Mouse (Mus musculus): ENCODE data around the gene Xpr1. TPM values are rescaled to one million over a fixed set of nuclear protein-coding genes. Genes with fewer than 3 reads are reported as not detected.

Xpr1 gene
- total RNA-seq, 2 experiments from 2014 or later, result 29.3 to 32.6 TPM

DNA sequence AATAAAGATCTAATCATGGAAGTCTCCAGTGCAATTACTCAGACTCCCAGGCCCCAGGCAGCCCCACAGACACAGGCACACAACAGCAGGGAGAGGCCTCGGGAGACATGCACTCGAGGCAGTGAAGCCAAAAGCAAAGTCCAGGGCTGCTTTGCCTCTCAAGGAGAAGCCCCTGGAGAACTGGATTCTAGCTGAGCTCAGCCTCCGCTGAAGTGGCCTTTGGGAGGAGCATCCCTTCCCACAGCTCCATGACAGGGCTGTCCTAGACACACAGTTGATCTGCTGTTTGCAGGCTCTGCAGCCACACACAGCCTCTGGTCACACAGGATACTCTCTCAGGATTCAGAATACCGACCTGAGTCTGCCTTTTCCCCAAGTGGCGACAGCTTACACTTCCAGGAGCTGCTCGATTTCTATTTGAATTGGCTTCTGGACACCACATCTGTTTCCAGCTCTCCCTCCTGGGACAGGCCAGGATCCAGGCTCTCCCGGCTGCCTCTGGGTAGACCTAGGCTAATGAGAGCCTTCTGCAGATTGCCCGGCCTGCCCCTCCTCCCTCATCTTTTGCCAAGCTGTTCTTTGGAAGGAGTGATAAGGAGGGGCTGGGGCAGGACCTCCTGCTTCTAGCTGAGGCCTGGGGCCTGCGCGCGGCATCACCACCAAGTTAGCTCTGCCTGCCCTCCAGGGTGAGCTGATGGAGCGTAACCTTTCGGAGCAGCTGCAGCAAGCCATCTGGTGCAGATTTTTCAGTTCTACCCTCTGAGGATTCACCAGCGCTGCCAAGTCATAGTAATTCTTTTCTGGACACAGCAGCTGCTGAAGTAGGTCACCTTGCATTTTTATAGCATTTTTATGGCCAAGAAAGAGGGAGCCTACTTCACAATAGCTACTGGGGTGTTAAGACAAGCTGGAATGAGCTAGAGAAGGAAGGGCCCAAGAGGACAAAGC lies 187.5 kb downstream of the Xpr1 start:
- DNase-seq, result peak; percentile 54

Small RNA genes lying within 50 kb of the gene (microRNA-seq; reads per million reads assigned to microRNA genes)
- 0 reads per million in 2 experiments for gene Gm22569

Other genes starting within 250 kb of the Xpr1 start
- gene BC034090, start 173.0 kb downstream of the Xpr1 start, total RNA-seq (2021), result 10 to 100 TPM in 1 of 2 experiments, 1 to 10 TPM in 1; 3.8 to 10.3 TPM
- gene Acbd6, start 140.7 kb upstream of the Xpr1 start, total RNA-seq (2021), result 10 to 100 TPM; 56.2 to 59.8 TPM